Mouse (Mus musculus) limb, embryonic 13.5 days (tissue): Measurements from ENCODE around the gene Tle3. TPM values are rescaled to one million over a fixed set of nuclear protein-coding genes. Genes with fewer than 3 reads are reported as not detected.
A peak's percentile ranks its signal among the peaks of the same experiment; 100 is the strongest.

Experiments used
- ATAC-seq: fragments of 200-750 bp; cut with Nextera tagmentation; 2 replicates; pipeline ENCODE4 v1.8.0; 2017; ENCODE audit warnings: low read depth, moderate number of reproducible peaks, moderate TSS enrichment; ENCODE audit not compliant: low FRiP score
- H3K27ac ChIP-seq: fragments of 300-500 bp; sonication (generic); 2 replicates; pipeline ENCODE4 v1.5.1; 2015; ENCODE audit warnings: inconsistent platforms, mild to moderate bottlenecking, moderate library complexity
- H3K27me3 ChIP-seq: fragments of 300-500 bp; sonication (generic); 2 replicates; pipeline ENCODE4 v1.6.1; 2015; ENCODE audit warnings: mild to moderate bottlenecking, inconsistent platforms
- H3K36me3 ChIP-seq: fragments of 300-500 bp; sonication (generic); 2 replicates; pipeline ENCODE4 v1.6.1; 2015; ENCODE audit warnings: inconsistent platforms, mild to moderate bottlenecking, moderate library complexity
- H3K4me1 ChIP-seq: fragments of 300-500 bp; sonication (generic); 2 replicates; pipeline ENCODE4 v1.6.1; 2015; ENCODE audit warnings: inconsistent platforms
- H3K4me2 ChIP-seq: fragments of 300-500 bp; sonication (generic); replicated peaks from 2 replicates; pipeline ENCODE4 v1.6.1; 2015; ENCODE audit warnings: inconsistent platforms, mild to moderate bottlenecking, moderate library complexity
- H3K4me3 ChIP-seq: fragments of 300-500 bp; sonication (generic); 2 replicates; pipeline ENCODE4 v1.5.1; 2015; ENCODE audit warnings: moderate library complexity, mild to moderate bottlenecking, inconsistent platforms
- H3K9ac ChIP-seq: fragments of 300-500 bp; sonication (generic); 2 replicates; pipeline ENCODE4 v1.6.1; 2015; ENCODE audit warnings: mild to moderate bottlenecking, inconsistent platforms
- H3K9me3 ChIP-seq: fragments of 300-500 bp; sonication (generic); 2 replicates; pipeline ENCODE4 v1.6.1; 2016; ENCODE audit warnings: inconsistent platforms
- WGBS: fragments of 180-500 bp; shearing (Covaris S2); methylation state at CpG from one replicate; pipeline ENCODE4 v1.1.7; 2015; 5-methylcytosine and 5-hydroxymethylcytosine counted together
- polyA plus RNA-seq: library from polyadenylated mRNA; unstranded; fragments of >200 nt; fragmentation: Nextera tagmentation; extraction: Ambion mirVana; gene quantifications from 2 replicates; pipeline ENCODE4 v1.2.1, GENCODE M21; 2015

Gene Tle3
- polyA plus RNA-seq, 1 experiment from 2014 or later = 50.6 TPM

DNA sequence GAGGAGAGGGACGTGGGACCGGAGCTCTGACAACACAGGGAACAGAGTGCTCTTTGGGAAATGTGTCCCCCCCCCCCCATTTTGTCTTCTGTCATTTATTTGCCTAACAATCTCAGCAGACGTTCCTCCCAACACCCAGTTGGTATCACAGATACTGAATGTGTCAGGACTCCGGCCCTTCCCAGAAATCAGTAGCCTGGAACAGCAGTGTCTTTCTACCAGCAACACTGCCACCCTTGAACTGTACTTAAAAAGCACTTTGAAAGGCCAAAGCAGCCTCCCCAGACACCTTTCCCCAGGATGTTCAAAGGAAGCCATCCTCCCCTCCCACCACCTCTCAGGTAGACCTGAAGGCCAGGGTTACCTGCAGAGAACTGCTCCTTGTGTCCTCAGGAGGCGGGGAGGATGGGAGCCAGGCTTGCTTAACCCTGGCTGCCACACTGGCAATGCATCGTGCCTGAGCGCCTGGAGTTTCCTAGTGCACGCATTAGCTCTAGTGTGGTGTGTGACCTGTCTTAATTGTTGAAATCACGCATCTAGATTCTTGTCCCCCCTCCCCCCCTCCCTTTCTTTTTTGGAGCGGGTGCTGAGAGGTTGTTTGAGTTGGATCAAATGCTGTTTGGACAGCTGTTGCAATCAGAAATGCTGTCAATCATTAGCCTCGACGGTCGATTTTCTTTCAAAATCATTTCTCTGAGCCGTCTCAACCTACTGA is 16.7 kb downstream of the Tle3 start:
- peaks cover 85% of the 10 kb centered on the region for H3K36me3 ChIP-seq
- no peak overlapping the region for H3K4me2 ChIP-seq
- ATAC-seq = no peak
- 0 out of 2 replicates have a peak overlapping the region, but pooled peaks have one; percentile 10 for H3K27ac ChIP-seq
- H3K9ac ChIP-seq = no peak overlapping the region
- no peaks in the 10 kb centered on the region for H3K27me3 ChIP-seq
- no peak overlapping the region for H3K4me3 ChIP-seq
- WGBS = 66% methylated on average over 14 of the region's 14 CpGs
- H3K4me1 ChIP-seq = peaks cover 90% of the 10 kb centered on the region
- no peaks in the 10 kb centered on the region for H3K9me3 ChIP-seq

DNA sequence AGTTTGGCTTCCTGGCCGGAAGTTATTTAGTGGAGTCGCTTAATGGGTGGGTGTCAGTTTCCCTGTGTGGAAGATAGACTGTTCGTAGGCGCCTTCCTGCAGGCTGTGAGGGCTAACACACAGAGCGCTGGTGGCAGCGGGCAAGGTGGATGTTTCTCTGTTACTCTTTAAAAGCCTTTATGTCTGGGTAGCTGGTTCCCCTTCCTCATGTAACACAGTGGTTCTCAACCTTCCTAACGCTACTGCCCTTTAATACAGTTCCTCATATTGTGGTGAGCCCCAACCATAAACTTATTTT is 17.2 kb downstream of the Tle3 start:
- Histone ChIP-seq H3K9ac (no peak overlapping the region), H3K9me3 (no peaks in the 10 kb centered on the region), H3K27ac (no peak overlapping the region), H3K4me2 (no peak overlapping the region), H3K4me3 (no peak overlapping the region), H3K27me3 (no peaks in the 10 kb centered on the region), H3K4me1 (peaks cover 88% of the 10 kb centered on the region), H3K36me3 (peaks cover 85% of the 10 kb centered on the region)
- ATAC-seq = no peak
- WGBS = 76% methylated on average over 7 of the region's 7 CpGs

DNA sequence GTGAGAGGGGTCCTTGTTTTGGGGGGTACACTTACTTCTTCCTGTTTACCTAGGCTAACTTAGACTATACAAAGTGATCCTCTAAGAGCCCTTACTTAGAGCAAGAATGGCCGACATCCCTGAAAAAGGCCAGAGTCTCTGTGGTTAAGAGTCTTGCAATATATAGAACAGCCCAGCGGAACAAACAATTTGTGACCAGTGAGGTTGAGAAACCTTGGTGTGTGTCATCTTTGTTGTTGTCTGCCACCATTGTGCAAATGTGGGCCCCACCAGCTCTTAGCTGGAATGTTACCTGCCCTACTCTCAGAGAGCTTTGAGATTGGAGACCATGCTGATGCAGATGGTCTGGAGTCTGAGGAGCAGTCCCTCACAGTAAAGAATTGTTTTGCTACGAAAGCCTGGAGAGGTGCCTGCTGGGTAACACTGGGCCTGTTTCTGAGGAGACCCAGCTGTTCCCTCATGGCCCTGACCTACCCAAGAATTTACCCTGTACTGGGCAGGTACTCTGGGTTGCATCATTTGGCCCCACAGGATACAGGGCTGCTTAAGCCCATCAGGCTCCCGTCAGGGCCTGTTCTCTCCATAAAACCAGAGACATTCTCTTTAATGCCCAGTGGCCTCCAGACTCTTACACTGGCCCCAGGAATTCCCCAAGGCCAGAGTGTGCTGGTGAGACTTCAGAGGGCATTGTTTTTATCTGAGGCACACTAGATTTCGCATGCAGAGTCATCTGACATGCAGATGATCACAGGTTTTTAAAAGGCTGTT is 19.6 kb downstream of the Tle3 start:
- Histone ChIP-seq H3K4me1 (peaks cover 86% of the 10 kb centered on the region), H3K4me2 (no peak overlapping the region), H3K36me3 (peaks cover 99% of the 10 kb centered on the region), H3K9me3 (no peaks in the 10 kb centered on the region), H3K27me3 (no peaks in the 10 kb centered on the region), H3K27ac (no peak overlapping the region), H3K4me3 (no peak overlapping the region), H3K9ac (no peak overlapping the region)
- no peak for ATAC-seq
- 66% methylated on average over 5 of the region's 5 CpGs for WGBS

DNA sequence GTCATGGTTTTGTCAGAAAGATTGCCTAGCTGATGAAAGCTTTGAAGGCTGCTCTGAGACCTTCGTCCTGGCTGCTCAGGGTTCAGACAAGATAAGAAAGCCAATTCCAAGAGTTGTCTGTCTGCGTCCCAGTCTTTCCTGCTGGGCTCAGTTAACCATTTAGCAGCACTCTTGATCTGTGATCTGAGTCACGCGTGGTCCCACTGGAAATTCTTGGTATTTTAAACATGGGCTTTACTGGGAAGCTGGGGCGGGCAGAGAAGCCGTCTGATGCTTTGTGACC is 20.1 kb downstream of the Tle3 start:
- WGBS = 77% methylated on average over 6 of the region's 6 CpGs
- Histone ChIP-seq H3K36me3 (peaks cover 99% of the 10 kb centered on the region), H3K4me3 (no peak overlapping the region)

DNA sequence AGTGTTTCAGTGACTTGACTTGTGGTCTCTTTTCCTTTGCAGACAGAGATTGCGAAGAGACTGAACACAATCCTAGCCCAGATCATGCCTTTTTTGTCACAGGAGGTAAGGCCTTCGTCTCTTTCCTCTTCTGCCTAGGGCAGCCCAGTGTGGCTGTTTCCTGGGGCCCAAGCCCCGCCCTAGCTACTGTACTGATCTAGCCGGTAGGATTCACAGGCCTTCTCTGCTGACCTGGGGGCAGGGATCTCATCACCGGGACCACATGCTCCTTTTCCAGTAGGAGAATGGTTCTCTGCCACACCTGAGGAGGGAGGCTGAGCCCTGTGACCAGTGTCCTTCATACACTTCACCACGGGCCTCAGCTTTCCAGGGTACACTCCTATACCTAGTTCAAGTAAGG is 21.0 kb downstream of the Tle3 start:
- no peak overlapping the region for H3K27ac ChIP-seq
- H3K4me3 ChIP-seq = no peak overlapping the region
- no peak overlapping the region for H3K4me2 ChIP-seq
- peaks cover 99% of the 10 kb centered on the region for H3K36me3 ChIP-seq
- no peak overlapping the region for H3K9ac ChIP-seq
- no peak for ATAC-seq
- 83% methylated on average over 6 of the region's 6 CpGs for WGBS
- no peaks in the 10 kb centered on the region for H3K27me3 ChIP-seq
- peaks cover 85% of the 10 kb centered on the region for H3K4me1 ChIP-seq
- no peaks in the 10 kb centered on the region for H3K9me3 ChIP-seq

More for the DNA sequence above, 20.1 kb downstream of the Tle3 start:
- H3K27me3 ChIP-seq = no peaks in the 10 kb centered on the region
- ATAC-seq = no peak
- H3K9me3 ChIP-seq = no peaks in the 10 kb centered on the region
- H3K4me2 ChIP-seq = no peak overlapping the region
- no peak overlapping the region for H3K9ac ChIP-seq
- H3K4me1 ChIP-seq = peaks cover 86% of the 10 kb centered on the region
- H3K27ac ChIP-seq = no peak overlapping the region

DNA sequence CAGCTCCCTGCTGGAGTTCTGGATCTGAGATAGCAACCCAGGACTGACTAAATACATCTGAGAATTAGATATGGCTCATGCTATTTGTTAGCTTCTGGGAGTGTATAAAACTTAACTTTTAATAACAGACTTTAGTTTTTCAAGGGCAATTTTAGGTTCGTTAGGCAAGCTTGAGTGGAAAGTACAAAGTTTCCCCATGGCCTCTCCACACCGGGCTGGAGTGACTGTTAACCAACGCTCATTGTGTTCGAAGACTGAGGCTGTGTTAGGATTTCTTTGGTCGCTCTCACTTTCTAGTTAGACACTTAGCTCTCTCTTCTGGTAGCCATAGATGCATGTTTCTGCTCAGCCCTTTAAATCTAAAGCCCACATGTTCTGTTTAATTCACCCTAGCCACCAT is 21.7 kb downstream of the Tle3 start:
- Histone ChIP-seq H3K36me3 (peaks cover 99% of the 10 kb centered on the region), H3K4me3 (no peak overlapping the region), H3K27me3 (no peaks in the 10 kb centered on the region), H3K4me1 (peaks cover 78% of the 10 kb centered on the region), H3K9me3 (no peaks in the 10 kb centered on the region), H3K9ac (no peak overlapping the region), H3K27ac (no peak overlapping the region), H3K4me2 (no peak overlapping the region)
- 89% methylated on average over 5 of the region's 5 CpGs for WGBS
- ATAC-seq = no peak

DNA sequence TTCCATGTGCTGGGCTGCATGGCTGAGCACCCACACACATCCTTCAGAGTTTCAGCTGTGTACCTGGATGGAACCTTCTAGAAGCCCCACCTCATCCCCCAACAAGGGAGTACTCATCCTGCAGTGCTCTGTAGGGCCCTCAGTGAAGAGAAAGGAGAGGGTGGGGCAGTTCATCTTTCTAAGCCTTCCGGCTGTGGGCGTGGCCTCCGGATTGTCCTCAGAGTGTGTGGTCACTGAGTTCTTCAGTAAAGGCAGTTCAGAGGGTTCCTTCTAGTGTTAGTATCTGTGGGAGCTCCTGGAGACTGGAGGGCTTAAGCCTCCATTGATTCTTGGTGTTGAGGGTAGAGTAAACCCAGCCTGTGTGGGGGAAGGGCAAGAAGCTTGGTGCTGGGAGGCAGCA is 22.9 kb downstream of the Tle3 start:
- Histone ChIP-seq H3K9me3 (no peaks in the 10 kb centered on the region), H3K4me1 (peaks cover 68% of the 10 kb centered on the region), H3K4me3 (no peak overlapping the region), H3K36me3 (peaks cover 99% of the 10 kb centered on the region), H3K27me3 (no peaks in the 10 kb centered on the region), H3K4me2 (no peak overlapping the region), H3K9ac (no peak overlapping the region), H3K27ac (no peak overlapping the region; the same call in 1 of the 2 replicates)
- no peak for ATAC-seq
- 88% methylated on average over 3 of the region's 3 CpGs for WGBS

DNA sequence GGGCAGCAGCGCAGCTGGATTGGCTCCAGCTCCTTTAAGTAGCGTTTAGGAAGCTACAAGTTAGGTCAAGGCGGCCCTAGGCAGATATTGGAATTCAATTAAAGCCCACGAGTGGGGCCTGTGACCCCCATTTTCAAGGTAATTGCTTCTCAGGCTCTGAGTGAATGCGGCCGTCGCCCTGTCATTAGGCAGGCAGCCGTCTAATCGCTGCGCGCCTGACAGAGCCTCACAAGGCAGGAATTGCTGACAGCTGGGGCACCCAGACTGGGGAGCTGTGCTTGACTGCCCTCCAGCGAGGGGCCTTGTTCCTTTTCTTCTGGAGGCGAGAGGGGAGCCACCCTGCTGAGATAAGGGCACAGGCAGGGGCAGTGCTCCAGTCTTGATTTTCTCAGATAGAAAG is 24.3 kb downstream of the Tle3 start:
- peaks cover 70% of the 10 kb centered on the region for H3K4me1 ChIP-seq
- H3K9me3 ChIP-seq = no peaks in the 10 kb centered on the region
- no peak overlapping the region for H3K4me3 ChIP-seq
- no peak for ATAC-seq
- 32% methylated on average over 13 of the region's 13 CpGs for WGBS
- H3K9ac ChIP-seq = no peak overlapping the region
- H3K4me2 ChIP-seq = no peak overlapping the region
- H3K27ac ChIP-seq = 0 out of 2 replicates have a peak overlapping the region, but pooled peaks have one; percentile 33
- H3K27me3 ChIP-seq = no peaks in the 10 kb centered on the region
- peaks cover 99% of the 10 kb centered on the region for H3K36me3 ChIP-seq

DNA sequence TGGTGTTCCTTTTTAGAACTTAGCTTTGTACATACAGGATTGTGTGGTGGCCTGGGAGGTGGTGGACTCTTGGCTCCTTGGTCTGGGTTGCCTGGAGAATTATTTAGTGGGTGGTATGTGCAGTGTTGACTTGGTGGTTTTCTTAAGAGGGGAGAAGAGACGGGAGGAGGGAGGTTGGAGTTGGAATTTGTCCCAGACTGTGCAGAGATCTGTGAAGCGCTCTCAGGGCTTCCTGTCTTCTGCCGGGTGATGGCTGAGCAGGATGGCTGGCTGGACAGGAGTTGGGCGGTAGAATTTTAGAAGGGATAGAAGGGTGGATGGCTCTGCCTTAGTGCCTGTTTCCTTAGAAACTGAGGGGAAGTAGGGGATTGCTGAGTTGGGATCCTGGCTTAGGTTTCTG is 25.0 kb downstream of the Tle3 start:
- no peak for ATAC-seq
- H3K4me2 ChIP-seq = no peak overlapping the region
- H3K36me3 ChIP-seq = peaks cover 99% of the 10 kb centered on the region

DNA sequence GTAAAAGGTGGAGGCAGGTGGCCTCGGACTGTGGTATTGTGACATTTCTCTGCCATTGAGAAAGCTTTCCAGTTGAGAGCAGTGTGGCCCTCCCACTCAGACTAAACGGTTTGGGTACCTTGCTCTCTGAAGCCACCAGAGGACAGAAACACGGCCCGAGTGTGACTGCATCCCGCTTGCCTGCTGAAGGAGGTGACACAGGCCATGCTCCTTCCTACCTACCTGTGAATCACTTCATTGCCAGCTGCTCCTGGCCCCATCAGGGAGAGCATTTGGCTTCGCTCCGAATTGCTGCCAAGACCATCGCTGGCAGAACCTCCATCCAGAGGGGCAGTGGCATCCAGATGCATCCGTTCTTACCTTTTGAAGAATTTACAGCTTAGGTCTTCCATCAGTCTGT is 26.0 kb downstream of the Tle3 start:
- Histone ChIP-seq H3K4me3 (no peak overlapping the region), H3K4me1 (peaks cover 73% of the 10 kb centered on the region), H3K9me3 (no peaks in the 10 kb centered on the region), H3K27me3 (no peaks in the 10 kb centered on the region), H3K27ac (no peak overlapping the region), H3K36me3 (peaks cover 99% of the 10 kb centered on the region), H3K4me2 (no peak overlapping the region), H3K9ac (no peak overlapping the region)
- ATAC-seq = no peak
- WGBS = 90% methylated on average over 9 of the region's 9 CpGs

More for the DNA sequence above, 25.0 kb downstream of the Tle3 start:
- H3K27ac ChIP-seq = no peak overlapping the region
- no peak overlapping the region for H3K9ac ChIP-seq
- WGBS = 73% methylated on average over 4 of the region's 4 CpGs
- H3K4me3 ChIP-seq = no peak overlapping the region
- no peaks in the 10 kb centered on the region for H3K27me3 ChIP-seq
- H3K4me1 ChIP-seq = peaks cover 70% of the 10 kb centered on the region
- no peaks in the 10 kb centered on the region for H3K9me3 ChIP-seq

DNA sequence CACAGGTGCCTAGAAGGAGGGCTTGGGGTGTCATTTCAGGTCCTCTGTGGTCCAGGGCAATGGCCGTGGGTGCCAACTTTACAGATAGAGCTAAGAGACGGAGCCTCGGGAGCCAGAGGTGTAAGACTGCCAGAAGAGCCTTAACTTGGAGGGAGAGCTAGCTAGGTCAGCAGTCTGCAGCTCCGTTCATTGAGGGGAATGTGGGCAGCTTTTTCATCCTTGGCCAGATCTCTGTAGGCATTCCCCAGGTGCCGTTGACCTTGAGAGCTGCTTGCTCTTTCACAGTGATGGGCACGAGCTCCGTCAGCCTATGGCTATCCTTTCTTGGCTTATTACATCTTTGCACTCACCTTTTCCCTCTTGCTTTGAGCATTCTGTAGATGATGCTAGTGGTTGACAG is 28.0 kb downstream of the Tle3 start:
- H3K27ac ChIP-seq = no peak overlapping the region
- H3K4me3 ChIP-seq = no peak overlapping the region
- 91% methylated on average over 7 of the region's 7 CpGs for WGBS
- H3K36me3 ChIP-seq = peaks cover 87% of the 10 kb centered on the region
- no peaks in the 10 kb centered on the region for H3K9me3 ChIP-seq
- no peak for ATAC-seq
- no peak overlapping the region for H3K9ac ChIP-seq
- H3K27me3 ChIP-seq = no peaks in the 10 kb centered on the region
- H3K4me2 ChIP-seq = no peak overlapping the region
- peaks cover 79% of the 10 kb centered on the region for H3K4me1 ChIP-seq

DNA sequence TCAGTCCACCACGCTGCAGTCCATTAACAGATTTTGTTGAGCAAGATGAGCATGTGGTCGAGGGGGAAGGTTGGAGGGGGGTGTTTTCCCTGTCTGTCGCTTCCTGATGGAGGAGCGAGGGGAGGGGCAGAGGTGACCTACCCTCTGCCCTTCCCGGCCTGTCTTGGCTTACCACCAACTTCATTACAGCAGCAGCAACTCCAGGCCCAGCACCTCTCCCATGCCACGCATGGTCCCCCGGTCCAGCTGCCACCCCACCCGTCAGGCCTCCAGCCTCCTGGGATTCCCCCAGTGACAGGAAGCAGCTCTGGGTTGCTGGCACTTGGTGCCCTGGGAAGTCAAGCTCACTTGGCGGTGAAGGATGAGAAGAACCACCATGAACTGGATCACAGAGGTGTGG is 29.5 kb downstream of the Tle3 start:
- Histone ChIP-seq H3K4me1 (peaks cover 81% of the 10 kb centered on the region), H3K4me2 (no peak overlapping the region), H3K9ac (no peak overlapping the region), H3K36me3 (peaks cover 83% of the 10 kb centered on the region), H3K9me3 (no peaks in the 10 kb centered on the region), H3K27me3 (0 out of 2 replicates have a peak, but pooled peaks cover 5% of the 10 kb centered on the region), H3K27ac (no peak overlapping the region), H3K4me3 (no peak overlapping the region)
- no peak for ATAC-seq
- 67% methylated on average over 9 of the region's 9 CpGs for WGBS

DNA sequence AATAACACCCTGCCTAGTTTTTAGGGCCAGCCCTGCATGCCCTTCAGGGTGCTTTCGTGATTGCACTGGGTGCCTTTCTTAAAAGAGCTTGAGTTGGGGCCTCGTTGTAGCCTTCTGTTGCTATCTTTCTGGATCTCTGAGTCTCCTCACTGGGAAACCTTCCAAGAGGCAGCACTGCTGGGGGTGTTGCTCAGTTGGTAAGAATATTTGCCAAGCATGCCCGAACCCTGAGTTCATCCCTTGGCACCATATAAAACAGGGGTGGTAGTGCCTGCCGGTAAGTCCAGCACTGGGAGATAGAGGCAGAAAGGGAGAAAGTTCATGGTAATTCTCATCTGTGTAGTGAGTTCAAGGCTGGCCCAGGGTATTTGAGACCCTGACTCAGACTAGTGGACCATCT is 30.1 kb downstream of the Tle3 start:
- no peaks in the 10 kb centered on the region for H3K9me3 ChIP-seq
- H3K27ac ChIP-seq = no peak overlapping the region
- no peak overlapping the region for H3K4me2 ChIP-seq
- peaks cover 83% of the 10 kb centered on the region for H3K36me3 ChIP-seq
- 87% methylated on average over 4 of the region's 4 CpGs for WGBS
- no peak overlapping the region for H3K9ac ChIP-seq
- H3K4me1 ChIP-seq = peaks cover 77% of the 10 kb centered on the region
- no peak for ATAC-seq
- no peak overlapping the region for H3K4me3 ChIP-seq
- H3K27me3 ChIP-seq = 0 out of 2 replicates have a peak, but pooled peaks cover 5% of the 10 kb centered on the region
